In the genomic region with DNA sequence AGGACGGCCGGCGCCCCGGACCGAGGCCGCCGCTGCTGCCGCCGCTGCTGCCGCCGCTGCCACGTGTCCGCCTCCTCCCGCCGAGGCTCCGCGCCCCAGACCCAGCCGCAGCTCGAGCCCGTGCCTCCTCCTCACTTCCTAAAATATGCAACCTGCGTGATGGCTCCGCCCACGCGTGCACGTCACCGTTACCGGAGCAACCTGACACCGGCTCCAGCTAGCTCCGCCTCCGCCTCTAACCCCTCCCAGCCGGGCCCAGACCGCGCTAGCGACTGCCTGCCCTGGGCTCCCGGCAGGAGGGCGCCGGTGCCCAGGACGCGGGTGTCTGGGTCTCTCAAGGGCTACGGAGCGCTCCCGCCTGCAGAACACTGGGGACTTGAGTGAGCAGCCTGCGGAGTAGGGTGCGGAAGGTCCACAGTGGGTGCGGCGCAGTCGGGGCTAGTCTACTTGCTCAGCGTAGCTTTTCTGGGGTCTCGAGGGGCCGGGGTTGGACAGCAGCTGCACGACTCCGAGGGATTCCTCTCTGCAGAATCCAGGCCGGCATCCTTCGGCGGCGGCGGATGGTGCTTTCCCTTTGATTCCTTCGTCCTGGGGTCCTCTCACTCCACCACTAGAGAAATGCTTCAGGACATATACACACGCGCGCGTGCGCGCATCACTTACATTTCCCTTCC, we compare ENCODE assay signal across 8 mouse cellular contexts. TPM values are rescaled to one million over a fixed set of nuclear protein-coding genes. Genes with fewer than 3 reads are reported as not detected.
DNase-seq lines count a peak whose midpoint lies in the region; ATAC-seq lines count a peak whose summit lies in the region.

A gene (minus strand): TSS at position 135 of the 674 bp plus-strand sequence.

- peak within 1 kb of the TSS; percentile 90 for H3K27ac ChIP-seq in hindbrain, embryonic 14.5 days

- no peaks in the 10 kb centered on the region for H3K27me3 ChIP-seq in hindbrain, embryonic 14.5 days (ENCODE audit: control insufficient read depth, insufficient read depth, low read length)

- peak within 1 kb of the TSS; percentile 67 for H3K4me3 ChIP-seq in hindbrain, embryonic 14.5 days (replicated peaks; ENCODE audit: low read length)

- ATAC-seq in hindbrain, embryonic 14.5 days (ENCODE audit: low FRiP score): peak; percentile 96

- peak within 1 kb of the TSS; percentile 85 for H3K9ac ChIP-seq in hindbrain, embryonic 14.5 days

- H3K4me1 ChIP-seq in hindbrain, embryonic 14.5 days (replicated peaks; ENCODE audit: control insufficient read depth, insufficient read depth, low read length): peaks cover 40% of the 10 kb centered on the region

- peak within 1 kb of the TSS; percentile 71 for H3K4me2 ChIP-seq in hindbrain, embryonic 14.5 days (replicated peaks)

- WGBS in hindbrain, embryonic 14.5 days: under 1% methylated on average over 60 of the region's 64 CpGs

- no peaks in the 10 kb centered on the region for H3K36me3 ChIP-seq in hindbrain, embryonic 14.5 days (replicated peaks; ENCODE audit: control insufficient read depth, insufficient read depth)

- H3K9me3 ChIP-seq in hindbrain, embryonic 14.5 days (ENCODE audit: control insufficient read depth, low read length): no peaks in the 10 kb centered on the region

- DNase-seq in R1 (ENCODE audit: low read depth, low spot score): peak; percentile 97
- peak; percentile 99 for DNase-seq in cerebellum, postnatal 25 days
- DNase-seq in frontal cortex, postnatal 25 days (ENCODE audit: low spot score in 2 of 2): peak; percentile 97 to 98
- DNase-seq in hindbrain, embryonic 14.5 days (ENCODE audit: low spot score): peak; percentile 99
- DNase-seq in layer of hippocampus, postnatal 36 days: peak; percentile 98
- DNase-seq in lung, postnatal 36 days: peak; percentile 99
- peak; percentile 98 for DNase-seq in retina, postnatal 1 day
- peak; percentile 97 to 98 for DNase-seq in urinary bladder, adult 18-20 months (ENCODE audit: low spot score in 2 of 2)

RNA-seq across cellular contexts. Expression of the gene that starts here (rescaled TPM):
- 105 and 112 TPM in 2 replicates for polyA plus RNA-seq in hindbrain, embryonic 14.5 days (2014; fragmentation: Nextera tagmentation; extraction: Ambion mirVana)
- 100 to 1,000 TPM; 462 to 484 TPM for total RNA-seq in layer of hippocampus, postnatal 36 days (2021)

Comparison
In these comparisons a context has a peak if more than half of its experiments do, and no peak if none do; other contexts are left out.
1. Peak in every context shown above with its lines: DNase-seq, ATAC-seq, H3K4me3 ChIP-seq and H3K27ac ChIP-seq.